Mouse (Mus musculus): Measurements from ENCODE around the gene Slc38a10. TPM values are rescaled to one million over a fixed set of nuclear protein-coding genes. Genes with fewer than 3 reads are reported as not detected.

The Slc38a10 gene
- total and polyA plus RNA-seq, 3 experiments: 78.2 to 80.7 TPM; not detected in 1

DNA sequence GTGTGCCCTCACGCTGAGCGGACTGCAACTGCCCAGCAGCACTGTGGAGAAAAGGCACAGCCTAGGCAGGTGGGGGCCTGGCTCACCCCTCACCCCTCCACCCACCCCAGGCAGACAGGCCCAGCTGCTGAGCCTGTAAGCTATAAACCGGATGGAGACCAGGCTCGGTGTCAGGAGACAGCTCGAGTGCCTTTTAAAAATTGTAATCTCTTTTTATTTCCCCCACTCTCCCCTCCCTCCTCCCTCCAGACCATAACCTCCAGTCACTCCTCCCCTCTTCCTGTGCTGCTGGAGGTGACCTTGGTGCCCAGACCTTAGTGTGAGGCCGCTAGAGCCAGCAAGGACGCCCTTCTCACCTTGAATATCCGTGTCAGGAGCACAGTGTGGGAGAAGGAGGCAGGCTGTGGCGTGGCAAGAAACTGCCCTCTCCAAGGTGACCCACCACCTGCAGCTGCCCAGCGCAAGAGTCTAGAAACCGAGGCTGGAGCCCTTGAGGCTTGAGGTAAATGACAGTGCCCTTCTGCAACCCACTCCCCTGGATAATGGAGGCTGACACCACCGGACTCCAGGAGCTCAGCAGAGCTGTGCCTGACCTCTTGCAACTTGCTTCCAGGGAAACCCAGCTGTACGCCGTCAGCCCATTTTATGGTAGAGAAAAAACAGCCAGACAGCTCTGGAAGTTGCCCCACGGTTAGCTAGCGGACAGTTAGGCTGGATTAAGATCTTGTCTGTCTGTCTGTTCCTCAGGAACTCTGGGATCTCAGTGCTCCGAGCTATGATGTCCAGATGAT is 13.5 kb upstream of the Slc38a10 start:
- no peak for TF ChIP-seq TAL1 (IDR thresholded peaks at IDR 0.05; ENCODE audit: low read length)
- no peak for TF ChIP-seq CHD2 (IDR thresholded peaks at IDR 0.05; ENCODE audit: low read length)
- no peak for TF ChIP-seq JUND (IDR thresholded peaks at IDR 0.05; ENCODE audit: low read depth, low read length)
- no peak for TF ChIP-seq RCOR1 (IDR thresholded peaks at IDR 0.05; ENCODE audit: low read depth, low read length)
- TF ChIP-seq UBTF (IDR thresholded peaks at IDR 0.05; ENCODE audit: borderline replicate concordance, insufficient read depth, low read depth, low read length): no peak
- no peak for TF ChIP-seq GATA1 (IDR thresholded peaks at IDR 0.05; ENCODE audit: low read depth, low read length)
- no peak for TF ChIP-seq RAD21 (IDR thresholded peaks at IDR 0.05; ENCODE audit: low read depth, low read length)
- TF ChIP-seq KAT2A (conservative IDR thresholded peaks at IDR 0.05; ENCODE audit: low read depth, low read length): no peak
- no peak for TF ChIP-seq GABPA (IDR thresholded peaks at IDR 0.05; ENCODE audit: low read depth, low read length)
- TF ChIP-seq SIN3A (IDR thresholded peaks at IDR 0.05; ENCODE audit: low read length): no peak
- no peak for TF ChIP-seq E2F4 (IDR thresholded peaks at IDR 0.05; ENCODE audit: borderline replicate concordance, low read depth, low read length)
- no peak for TF ChIP-seq CHD1 (IDR thresholded peaks at IDR 0.05; ENCODE audit: low read depth, low read length)
- TF ChIP-seq USF2 (IDR thresholded peaks at IDR 0.05; ENCODE audit: borderline replicate concordance in 1 of 2, insufficient read depth in 1 of 2, low read depth in 1 of 2, low read length in 2 of 2): no peak
- TF ChIP-seq HCFC1 (IDR thresholded peaks at IDR 0.05; ENCODE audit: low read depth, low read length): no peak
- no peak for TF ChIP-seq POLR2AphosphoS5 (IDR thresholded peaks at IDR 0.05; ENCODE audit: borderline replicate concordance, low read depth, low read length)
- no peak for TF ChIP-seq TBP (IDR thresholded peaks at IDR 0.05; ENCODE audit: low read depth, low read length)
- no peak for TF ChIP-seq BHLHE40 (IDR thresholded peaks at IDR 0.05; ENCODE audit: borderline replicate concordance, low read depth, low read length)
- TF ChIP-seq ZC3H11A (IDR thresholded peaks at IDR 0.05; ENCODE audit: low read depth, low read length): no peak
- TF ChIP-seq ELF1 (IDR thresholded peaks at IDR 0.05; ENCODE audit: low read depth, low read length): no peak
- Histone ChIP-seq H3K27me3 (ENCODE audit: control insufficient read depth in 1 of 2, insufficient read depth in 2 of 2, low read length in 2 of 2) (peaks cover 2 to 7% of the 10 kb centered on the region in 2 experiments; a peak in 3 of 4 replicates), H3K36me3 (ENCODE audit: control insufficient read depth in 1 of 2, insufficient read depth in 2 of 2, low read length in 2 of 2) (no peaks in the 10 kb centered on the region), H3K79me2 (ENCODE audit: control insufficient read depth, insufficient read depth, low read length, poor library complexity) (no peaks in the 10 kb centered on the region), H3K4me3 (ENCODE audit: control insufficient read depth in 1 of 2, insufficient read depth in 1 of 2, low read depth in 2 of 2, low read length in 2 of 2) (no peak overlapping the region), H3K9me3 (replicated peaks; ENCODE audit: insufficient read depth, low read length) (no peaks in the 10 kb centered on the region), H3K4me1 (ENCODE audit: control insufficient read depth in 1 of 2, insufficient read depth in 2 of 2, low read length in 2 of 2) (peaks cover 0 to 4% of the 10 kb centered on the region in 2 experiments; a peak in 2 of 4 replicates), H3K9ac (ENCODE audit: control insufficient read depth, low read depth, low read length, poor library complexity, severe bottlenecking) (no peak overlapping the region), H3K27ac (ENCODE audit: control insufficient read depth, low read depth, low read length) (no peak overlapping the region)
- DNase-seq (ENCODE audit: low read depth, low spot score): no peak

DNA sequence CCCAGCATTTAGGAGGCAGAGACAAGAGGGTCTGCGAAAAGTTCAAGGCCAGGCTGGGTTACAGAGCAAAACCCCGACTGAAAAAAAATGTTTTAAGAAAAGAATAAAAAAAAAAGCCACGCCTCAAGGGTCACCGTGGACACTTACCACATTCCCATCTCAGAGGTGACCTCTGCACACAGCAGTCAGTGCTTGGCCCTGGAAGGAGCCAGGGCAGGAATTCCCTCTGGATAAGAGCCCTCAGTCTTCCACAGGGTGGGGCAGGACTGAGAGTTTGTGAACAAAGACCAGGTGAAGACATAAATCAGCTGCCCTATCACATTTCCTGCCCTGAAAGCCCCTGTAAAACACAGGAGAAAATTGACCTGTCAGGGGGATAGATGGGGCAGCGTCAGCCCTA is 12.9 kb upstream of the Slc38a10 start:
- H3K27ac ChIP-seq (ENCODE audit: control insufficient read depth, low read depth, low read length): no peak overlapping the region
- no peak overlapping the region for H3K9ac ChIP-seq (ENCODE audit: control insufficient read depth, low read depth, low read length, poor library complexity, severe bottlenecking)
- H3K9me3 ChIP-seq (replicated peaks; ENCODE audit: insufficient read depth, low read length): no peaks in the 10 kb centered on the region
- peaks cover 0 to 5% of the 10 kb centered on the region in 2 experiments; a peak in 2 of 4 replicates for H3K36me3 ChIP-seq (ENCODE audit: control insufficient read depth in 1 of 2, insufficient read depth in 2 of 2, low read length in 2 of 2)
- peaks cover 2 to 7% of the 10 kb centered on the region in 2 experiments; a peak in 3 of 4 replicates for H3K27me3 ChIP-seq (ENCODE audit: control insufficient read depth in 1 of 2, insufficient read depth in 2 of 2, low read length in 2 of 2)
- TF ChIP-seq HCFC1 (IDR thresholded peaks at IDR 0.05; ENCODE audit: low read depth, low read length) (no peak), ETS1 (IDR thresholded peaks at IDR 0.05; ENCODE audit: low read depth, low read length) (no peak), CHD2 (IDR thresholded peaks at IDR 0.05; ENCODE audit: low read length) (no peak), MEF2A (IDR thresholded peaks at IDR 0.05; ENCODE audit: extremely low read depth, insufficient replicate concordance, low read depth, low read length, poor library complexity, severe bottlenecking) (no peak), CHD1 (IDR thresholded peaks at IDR 0.05; ENCODE audit: low read depth, low read length) (no peak), TAL1 (IDR thresholded peaks at IDR 0.05; ENCODE audit: low read length) (no peak), TBP (IDR thresholded peaks at IDR 0.05; ENCODE audit: low read depth, low read length) (no peak), E2F4 (IDR thresholded peaks at IDR 0.05; ENCODE audit: borderline replicate concordance, low read depth, low read length) (no peak), ELF1 (IDR thresholded peaks at IDR 0.05; ENCODE audit: low read depth, low read length) (no peak), EP300 (IDR thresholded peaks at IDR 0.05; ENCODE audit: low read depth in 1 of 2, low read length in 2 of 2) (no peak), ZMIZ1 (IDR thresholded peaks at IDR 0.05; ENCODE audit: low read depth, low read length) (no peak), MXI1 (IDR thresholded peaks at IDR 0.05; ENCODE audit: low read depth, low read length) (no peak), NRF1 (IDR thresholded peaks at IDR 0.05; ENCODE audit: insufficient read depth, low read depth, low read length, poor library complexity, severe bottlenecking) (no peak)
- H3K79me2 ChIP-seq (ENCODE audit: control insufficient read depth, insufficient read depth, low read length, poor library complexity): no peaks in the 10 kb centered on the region
- H3K4me1 ChIP-seq (ENCODE audit: control insufficient read depth in 1 of 2, insufficient read depth in 2 of 2, low read length in 2 of 2): peaks cover 0 to 7% of the 10 kb centered on the region in 2 experiments; a peak in 2 of 4 replicates
- no peak for DNase-seq (ENCODE audit: low read depth, low spot score)
- H3K4me3 ChIP-seq (ENCODE audit: control insufficient read depth in 1 of 2, insufficient read depth in 1 of 2, low read depth in 2 of 2, low read length in 2 of 2): no peak overlapping the region

Measured in MEL (cell line).